Mouse (Mus musculus): Measurements from ENCODE around the gene Rgl1. TPM values are rescaled to one million over a fixed set of nuclear protein-coding genes. Genes with fewer than 3 reads are reported as not detected.

The Rgl1 gene
- polyA plus RNA-seq, 1 experiment from 2014 or later: 23.0 TPM

DNA sequence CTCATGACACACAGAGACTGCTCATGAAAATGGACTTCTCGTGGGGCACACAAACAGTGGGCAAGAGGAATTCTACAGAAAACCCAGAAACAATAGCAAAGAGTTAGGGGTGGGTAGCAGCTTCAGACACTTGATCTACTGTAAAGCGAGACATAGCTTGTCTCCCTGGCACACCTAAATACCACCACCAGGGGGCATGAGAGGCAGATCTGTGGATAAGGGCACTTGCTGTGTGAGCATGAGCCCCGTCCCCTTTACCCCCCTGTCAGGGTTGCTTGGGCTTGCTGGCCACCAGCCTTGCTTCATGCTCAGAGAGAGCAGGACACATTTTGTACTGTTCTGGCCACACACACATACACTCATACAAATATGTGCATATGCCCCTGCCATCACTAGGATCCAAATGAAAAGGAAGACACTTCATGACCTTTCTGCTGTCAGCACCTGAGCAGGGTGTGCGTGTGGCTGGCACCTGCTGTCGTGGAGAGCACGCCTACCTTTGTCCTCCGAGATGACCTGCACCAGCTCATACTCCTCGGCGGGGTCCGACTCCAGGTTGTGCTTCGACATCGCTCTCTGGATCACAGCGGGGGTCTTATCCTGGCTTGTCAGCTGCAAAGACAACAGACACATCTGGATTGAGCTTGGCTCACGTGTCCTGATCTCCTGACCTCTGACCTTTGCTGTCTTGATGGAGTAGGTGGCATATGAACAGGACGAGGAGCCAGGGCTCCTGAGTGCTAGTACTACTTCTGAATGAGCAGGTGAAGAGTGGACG lies 245.2 kb downstream of the Rgl1 start:
- Histone ChIP-seq H3K4me2 (replicated peaks; ENCODE audit: low read depth) (no peak overlapping the region), H3K4me3 (ENCODE audit: low read depth, low read length) (no peak overlapping the region), H3K4me1 (replicated peaks; ENCODE audit: control insufficient read depth, insufficient read depth) (no peaks in the 10 kb centered on the region), H3K27ac (replicated peaks) (no peak overlapping the region), H3K9me3 (ENCODE audit: control insufficient read depth, low read length) (no peaks in the 10 kb centered on the region), H3K9ac (ENCODE audit: low read length) (no peak overlapping the region), H3K36me3 (ENCODE audit: control insufficient read depth, insufficient read depth, low read length) (peaks cover 12% of the 10 kb centered on the region), H3K27me3 (ENCODE audit: control insufficient read depth, insufficient read depth, low read length) (no peaks in the 10 kb centered on the region)
- ATAC-seq (ENCODE audit: low FRiP score, low TSS enrichment): no peak
- 81% methylated on average over 16 of the region's 16 CpGs for WGBS
- peak; percentile 83 for TF ChIP-seq CTCF (IDR thresholded peaks at IDR 0.05; ENCODE audit: low read depth)
- no peak for TF ChIP-seq EP300 (optimal IDR thresholded peaks at IDR 0.05)
- DNase-seq (ENCODE audit: low spot score): peak; percentile 53

DNA sequence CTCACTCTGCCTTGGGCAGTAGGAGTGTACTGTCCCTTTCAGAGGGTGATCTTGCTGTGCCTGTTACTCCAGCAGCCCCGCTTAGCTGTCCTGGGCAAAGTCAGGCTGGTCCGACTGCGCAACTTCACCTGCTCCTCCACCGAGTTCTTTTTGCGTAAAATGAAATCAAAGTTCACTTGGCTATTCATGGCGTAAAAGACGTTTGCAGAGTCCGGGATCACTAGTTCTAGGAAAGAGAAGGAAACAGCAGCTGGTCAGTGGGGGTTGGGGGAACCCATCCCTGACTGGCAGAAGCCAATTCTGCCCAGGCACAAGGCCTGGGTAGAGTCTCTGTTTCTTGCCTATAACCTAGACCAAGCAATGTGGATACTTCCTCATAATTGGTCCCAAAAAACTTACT lies 247.2 kb downstream of the Rgl1 start:
- no peak for ATAC-seq (ENCODE audit: low FRiP score, low TSS enrichment)
- Histone ChIP-seq H3K27me3 (ENCODE audit: control insufficient read depth, insufficient read depth, low read length) (no peaks in the 10 kb centered on the region), H3K9me3 (ENCODE audit: control insufficient read depth, low read length) (no peaks in the 10 kb centered on the region), H3K4me3 (ENCODE audit: low read depth, low read length) (no peak overlapping the region), H3K4me1 (replicated peaks; ENCODE audit: control insufficient read depth, insufficient read depth) (no peaks in the 10 kb centered on the region), H3K9ac (ENCODE audit: low read length) (no peak overlapping the region), H3K4me2 (replicated peaks; ENCODE audit: low read depth) (no peak overlapping the region), H3K36me3 (ENCODE audit: control insufficient read depth, insufficient read depth, low read length) (peaks cover 12% of the 10 kb centered on the region), H3K27ac (replicated peaks) (no peak overlapping the region)
- no peak for TF ChIP-seq EP300 (optimal IDR thresholded peaks at IDR 0.05)
- no peak for TF ChIP-seq CTCF (IDR thresholded peaks at IDR 0.05; ENCODE audit: low read depth)
- WGBS: 84% methylated on average over 8 of the region's 8 CpGs
- no peak for DNase-seq (ENCODE audit: low spot score)

GRCm38 (mm10) chr1:152517057-152517570 lies 249.0 kb downstream of the Rgl1 start:
- H3K4me2 ChIP-seq (replicated peaks; ENCODE audit: low read depth): no peak overlapping the region
- no peaks in the 10 kb centered on the region for H3K9me3 ChIP-seq (ENCODE audit: control insufficient read depth, low read length)
- no peaks in the 10 kb centered on the region for H3K27me3 ChIP-seq (ENCODE audit: control insufficient read depth, insufficient read depth, low read length)
- H3K27ac ChIP-seq (replicated peaks): no peak overlapping the region
- no peak overlapping the region for H3K4me3 ChIP-seq (ENCODE audit: low read depth, low read length)
- WGBS: 45% methylated on average over 4 of the region's 4 CpGs
- TF ChIP-seq CTCF (IDR thresholded peaks at IDR 0.05; ENCODE audit: low read depth): no peak
- no peak for TF ChIP-seq EP300 (optimal IDR thresholded peaks at IDR 0.05)
- no peaks in the 10 kb centered on the region for H3K4me1 ChIP-seq (replicated peaks; ENCODE audit: control insufficient read depth, insufficient read depth)
- H3K36me3 ChIP-seq (ENCODE audit: control insufficient read depth, insufficient read depth, low read length): peaks cover 7% of the 10 kb centered on the region
- H3K9ac ChIP-seq (ENCODE audit: low read length): no peak overlapping the region
- ATAC-seq (ENCODE audit: low FRiP score, low TSS enrichment) (no peak), DNase-seq (ENCODE audit: low spot score) (no peak)

GRCm38 (mm10) chr1:152514256-152514655 lies 251.9 kb downstream of the Rgl1 start:
- no peak for DNase-seq (ENCODE audit: low spot score)
- Histone ChIP-seq H3K27me3 (ENCODE audit: control insufficient read depth, insufficient read depth, low read length) (no peaks in the 10 kb centered on the region), H3K27ac (replicated peaks) (no peak overlapping the region), H3K4me3 (ENCODE audit: low read depth, low read length) (no peak overlapping the region), H3K4me2 (replicated peaks; ENCODE audit: low read depth) (no peak overlapping the region), H3K9ac (ENCODE audit: low read length) (no peak overlapping the region), H3K9me3 (ENCODE audit: control insufficient read depth, low read length) (no peaks in the 10 kb centered on the region), H3K4me1 (replicated peaks; ENCODE audit: control insufficient read depth, insufficient read depth) (no peaks in the 10 kb centered on the region), H3K36me3 (ENCODE audit: control insufficient read depth, insufficient read depth, low read length) (peaks cover 4% of the 10 kb centered on the region)
- ATAC-seq (ENCODE audit: low FRiP score, low TSS enrichment): peak; percentile 34; the same call in 1 of the 2 replicates
- TF ChIP-seq CTCF (IDR thresholded peaks at IDR 0.05; ENCODE audit: low read depth): no peak
- no peak for TF ChIP-seq EP300 (optimal IDR thresholded peaks at IDR 0.05)
- 50% methylated on average over 4 of the region's 4 CpGs for WGBS

GRCm38 (mm10) chr1:152511237-152511636 lies 254.9 kb downstream of the Rgl1 start:
- H3K9me3 ChIP-seq (ENCODE audit: control insufficient read depth, low read length): no peaks in the 10 kb centered on the region
- H3K27me3 ChIP-seq (ENCODE audit: control insufficient read depth, insufficient read depth, low read length): no peaks in the 10 kb centered on the region
- DNase-seq (ENCODE audit: low spot score): no peak
- no peak overlapping the region for H3K27ac ChIP-seq (replicated peaks)
- TF ChIP-seq EP300 (optimal IDR thresholded peaks at IDR 0.05) (no peak), CTCF (IDR thresholded peaks at IDR 0.05; ENCODE audit: low read depth) (peak; percentile 96)
- peak; percentile 70 for ATAC-seq (ENCODE audit: low FRiP score, low TSS enrichment)
- H3K4me3 ChIP-seq (ENCODE audit: low read depth, low read length): no peak overlapping the region
- H3K36me3 ChIP-seq (ENCODE audit: control insufficient read depth, insufficient read depth, low read length): no peaks in the 10 kb centered on the region
- H3K9ac ChIP-seq (ENCODE audit: low read length): no peak overlapping the region
- no peak overlapping the region for H3K4me2 ChIP-seq (replicated peaks; ENCODE audit: low read depth)
- 67% methylated on average over 4 of the region's 4 CpGs for WGBS
- no peaks in the 10 kb centered on the region for H3K4me1 ChIP-seq (replicated peaks; ENCODE audit: control insufficient read depth, insufficient read depth)

Measured in stomach, postnatal 0 days (tissue).